Mouse (Mus musculus) cortical plate, adult 2 months (tissue): Measurements from ENCODE around the gene Tsen54. TPM values are rescaled to one million over a fixed set of nuclear protein-coding genes. Genes with fewer than 3 reads are reported as not detected.
"Not testable (repeated sequence)": the region's sequence is repeated elsewhere in the genome, so short reads cannot be mapped to it uniquely, and the experiment has no call there.

Source experiments
- H3K27ac ChIP-seq: fragments of 200-500 bp; 2 replicates; pipeline ENCODE4 v1.5.1; 2012; ENCODE audit warnings: low read length, control low read depth, inconsistent platforms; ENCODE audit not compliant: insufficient read depth
- H3K4me1 ChIP-seq: fragments of 200-500 bp; 2 replicates; pipeline ENCODE4 v1.6.1; 2011; ENCODE audit warnings: low read length; ENCODE audit not compliant: control insufficient read depth, insufficient read depth
- H3K4me3 ChIP-seq: fragments of 200-500 bp; 2 replicates; pipeline ENCODE4 v1.5.1; 2011; ENCODE audit warnings: mild to moderate bottlenecking, low read length, control low read depth; ENCODE audit not compliant: insufficient read depth
- CTCF ChIP-seq: fragments of 200-500 bp; IDR thresholded peaks from 2 replicates; pipeline ENCODE4 v1.5.1; 2011; ENCODE audit warnings: mild to moderate bottlenecking, control low read depth, low read length; ENCODE audit not compliant: insufficient read depth; ENCODE audit errors: extremely low read depth
- POLR2A ChIP-seq: fragments of 200-500 bp; IDR thresholded peaks from 2 replicates; pipeline ENCODE4 v1.6.1; 2011; ENCODE audit warnings: mild to moderate bottlenecking, low read length, control low read depth; ENCODE audit not compliant: insufficient read depth; ENCODE audit errors: extremely low read depth
- polyA plus RNA-seq: library from polyadenylated mRNA; depleted of rRNA; stranded (reverse); fragments of >200 nt; gene quantifications from 2 replicates; pipeline ENCODE4 v1.2.3, GENCODE M21; 2012; rRNA removed

The Tsen54 gene
- polyA plus RNA-seq, 1 experiment: 15.3 TPM

GRCm38 (mm10) chr11:115854674-115855073 is 40.1 kb downstream of the Tsen54 start:
- Histone ChIP-seq H3K4me3 (no peak overlapping the region), H3K27ac (no peak overlapping the region), H3K4me1 (no peaks in the 10 kb centered on the region)
- TF ChIP-seq CTCF: no peak
- TF ChIP-seq POLR2A: no peak

GRCm38 (mm10) chr11:115857146-115857545 is 42.6 kb downstream of the Tsen54 start:
- H3K27ac ChIP-seq, H3K4me3 ChIP-seq, H3K4me1 ChIP-seq: not testable (repeated sequence)

- H3K27ac ChIP-seq: no peak overlapping the region
- TF ChIP-seq CTCF: no peak
- TF ChIP-seq POLR2A: no peak
- H3K4me1 ChIP-seq: no peaks in the 10 kb centered on the region
- no peak overlapping the region for H3K4me3 ChIP-seq
These were observed 43.4 kb downstream of the Tsen54 start for GRCm38 (mm10) chr11:115857936-115858335.

- TF ChIP-seq POLR2A: no peak
- no peak for TF ChIP-seq CTCF
- no peak within 1 kb of the TSS for H3K27ac ChIP-seq
- no peak within 1 kb of the TSS for H3K4me3 ChIP-seq
- H3K4me1 ChIP-seq: no peaks in the 10 kb centered on the region
These were observed 43.8 kb downstream of the Tsen54 start, which contains the start of gene Myo15b for GRCm38 (mm10) chr11:115858354-115858753. TSS of gene Myo15b (plus strand) at chr11:115858406.

- no peak overlapping the region for H3K27ac ChIP-seq
- no peaks in the 10 kb centered on the region for H3K4me1 ChIP-seq
- H3K4me3 ChIP-seq: no peak overlapping the region
- TF ChIP-seq CTCF: peak; percentile 33; the same call in 1 of the 2 replicates
- no peak for TF ChIP-seq POLR2A
These were observed 44.8 kb downstream of the Tsen54 start for GRCm38 (mm10) chr11:115859143-115859945.

GRCm38 (mm10) chr11:115863895-115864294 is 49.4 kb downstream of the Tsen54 start:
- TF ChIP-seq POLR2A (no peak), CTCF (no peak)
- Histone ChIP-seq H3K27ac (no peak overlapping the region), H3K4me3 (no peak overlapping the region), H3K4me1 (no peaks in the 10 kb centered on the region)

GRCm38 (mm10) chr11:115869393-115869792 is 54.9 kb downstream of the Tsen54 start:
- Histone ChIP-seq H3K27ac (no peak overlapping the region), H3K4me1 (no peaks in the 10 kb centered on the region), H3K4me3 (no peak overlapping the region)
- no peak for TF ChIP-seq CTCF
- no peak for TF ChIP-seq POLR2A

- no peaks in the 10 kb centered on the region for H3K4me1 ChIP-seq
- H3K27ac ChIP-seq: no peak overlapping the region
- TF ChIP-seq POLR2A (no peak), CTCF (no peak)
- no peak overlapping the region for H3K4me3 ChIP-seq
These were observed 57.9 kb downstream of the Tsen54 start for GRCm38 (mm10) chr11:115872437-115872836.

Other genes starting within 250 kb of the Tsen54 start
- 46.6 and 50.5 TPM in 2 replicates for gene Mrps7, start 210.8 kb upstream of the Tsen54 start, polyA plus RNA-seq
- 55.4 and 56.5 TPM in 2 replicates for gene Gga3, start 210.7 kb upstream of the Tsen54 start, polyA plus RNA-seq
- gene Mif4gd, start 201.8 kb upstream of the Tsen54 start, polyA plus RNA-seq: 37.2 and 39.7 TPM in 2 replicates
- gene Slc25a19, start 186.4 kb upstream of the Tsen54 start, polyA plus RNA-seq: 88.3 and 91.8 TPM in 2 replicates
- 106 and 110 TPM in 2 replicates for gene Grb2, start 106.1 kb upstream of the Tsen54 start, polyA plus RNA-seq
- gene Tmem94, start 49.3 kb upstream of the Tsen54 start, polyA plus RNA-seq: 44.8 and 45.7 TPM in 2 replicates
- gene Caskin2, start 1.1 kb upstream of the Tsen54 start, polyA plus RNA-seq: 22.1 and 24.1 TPM in 2 replicates
- gene Llgl2, start 9.3 kb downstream of the Tsen54 start, polyA plus RNA-seq: 3.1 and 3.2 TPM in 2 replicates
- 1.1 TPM in 2 replicates for gene Myo15b, start 43.7 kb downstream of the Tsen54 start, polyA plus RNA-seq
- gene Smim5, start 85.2 kb downstream of the Tsen54 start, polyA plus RNA-seq: 0.57 and 0.58 TPM in 2 replicates
- gene Smim6, start 97.3 kb downstream of the Tsen54 start, polyA plus RNA-seq: not detected in 2 replicates
- gene Sap30bp, start 118.6 kb downstream of the Tsen54 start, polyA plus RNA-seq: 51.2 and 57.0 TPM in 2 replicates
- gene Recql5, start 118.8 kb downstream of the Tsen54 start, polyA plus RNA-seq: 31.7 and 36.4 TPM in 2 replicates
- 8.0 and 8.2 TPM in 2 replicates for gene Itgb4, start 160.0 kb downstream of the Tsen54 start, polyA plus RNA-seq
- gene Galk1, start 198.0 kb downstream of the Tsen54 start, polyA plus RNA-seq: 19.2 and 20.4 TPM in 2 replicates
- 217 and 235 TPM in 2 replicates for gene H3f3b, start 213.2 kb downstream of the Tsen54 start, polyA plus RNA-seq
- gene Unk, start 215.6 kb downstream of the Tsen54 start, polyA plus RNA-seq: 31.1 and 33.4 TPM in 2 replicates